Mouse (Mus musculus) CH12.LX (cell line): Measurements from ENCODE around the gene P3h3.

Experiments used
- MAZ ChIP-seq: IDR thresholded peaks from 2 replicates; pipeline ENCODE4 v1.6.1; 2012; ENCODE audit warnings: low read depth, mild to moderate bottlenecking, inconsistent platforms, low read length, improper control_type of control experiment, moderate library complexity
- RCOR1 ChIP-seq: conservative IDR thresholded peaks from 2 replicates; pipeline ENCODE4 v1.6.1; 2012; ENCODE audit warnings: low read depth, mild to moderate bottlenecking, inconsistent platforms, low read length, improper control_type of control experiment
- ZNF384 ChIP-seq: IDR thresholded peaks from 2 replicates; pipeline ENCODE4 v1.6.1; 2012; ENCODE audit warnings: low read depth, low read length, improper control_type of control experiment, inconsistent platforms

GRCm38 (mm10) chr6:124795781-124796180 is 61.8 kb downstream of the P3h3 start:
- TF ChIP-seq MAZ (no peak), RCOR1 (no peak), ZNF384 (no peak)
